In the genomic region with DNA sequence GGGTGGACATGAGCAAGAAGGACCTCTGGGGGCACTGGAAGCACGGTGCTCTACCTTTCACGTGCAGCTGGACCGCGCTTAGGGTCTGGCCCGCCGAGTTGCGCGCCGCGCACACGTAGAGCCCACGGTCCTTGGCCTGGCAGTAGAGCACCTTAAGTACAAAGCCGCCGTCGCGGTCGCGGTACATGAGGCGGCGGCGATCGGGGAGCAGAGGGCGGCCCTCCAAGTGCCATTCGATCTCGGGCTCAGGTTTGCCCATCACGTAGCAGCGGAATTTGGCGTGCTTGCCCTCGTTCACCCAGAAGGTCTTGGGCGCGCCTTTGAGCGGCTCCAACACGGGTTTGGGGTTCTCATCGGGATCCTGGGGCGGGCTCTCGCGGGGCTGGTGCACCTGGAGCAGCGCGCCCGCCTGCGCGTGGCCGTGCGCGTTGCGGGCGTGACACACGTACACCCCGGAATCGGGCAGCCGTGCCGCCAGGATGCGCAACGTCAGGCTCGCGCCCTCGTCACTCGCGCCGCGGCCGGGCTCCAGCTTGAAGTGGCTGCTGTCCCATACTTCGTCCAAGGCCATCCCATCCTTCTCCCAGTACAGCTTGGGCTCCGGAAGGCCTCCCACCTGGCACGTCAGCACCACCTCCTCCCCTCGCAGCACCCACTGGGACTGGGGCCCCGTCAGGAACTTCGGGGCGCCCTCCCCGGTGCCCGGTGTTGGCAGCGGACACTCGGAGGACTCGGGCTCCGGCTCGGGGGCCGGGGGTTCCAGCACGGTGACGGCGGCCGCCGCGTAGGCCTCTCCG, we compare ENCODE assay signal across 8 mouse cellular contexts. TPM values are rescaled to one million over a fixed set of nuclear protein-coding genes. Genes with fewer than 3 reads are reported as not detected.
DNase-seq lines count a peak whose midpoint lies in the region; ATAC-seq and TF ChIP-seq lines count a peak whose summit lies in the region.

No protein-coding gene starts in this region.

- no peaks in the 10 kb centered on the region for H3K9me3 ChIP-seq in heart, embryonic 11.5 days (replicated peaks; ENCODE audit: control insufficient read depth, low read length)
- no peaks in the 10 kb centered on the region for H3K9me3 ChIP-seq in liver, embryonic 14.5 days (ENCODE audit: control insufficient read depth, low read length)

- under 1% methylated on average over 83 of the region's 84 CpGs for WGBS in heart, embryonic 11.5 days (ENCODE audit: insufficient replicate concordance)
- WGBS in liver, embryonic 14.5 days (ENCODE audit: insufficient replicate concordance), result 1% methylated on average over 84 of the region's 84 CpGs
- WGBS in olfactory bulb, adult 2 months, result under 1% methylated on average over 84 of the region's 84 CpGs

- H3K4me2 ChIP-seq in heart, embryonic 11.5 days, result peak overlapping the region; percentile 65
- peak overlapping the region; percentile 31 for H3K4me2 ChIP-seq in liver, embryonic 14.5 days (ENCODE audit: low read depth)

- H3K9ac ChIP-seq in heart, embryonic 11.5 days (ENCODE audit: low read depth, low read length), result peak overlapping the region; percentile 97
- no peak overlapping the region; the same call in 1 of the 2 replicates for H3K9ac ChIP-seq in liver, embryonic 14.5 days (replicated peaks)

- peak overlapping the region; percentile 51 for H3K4me3 ChIP-seq in embryonic fibroblast, embryonic 13.5 days (ENCODE audit: insufficient read depth, low read length)
- H3K4me3 ChIP-seq in heart, embryonic 11.5 days (ENCODE audit: low read depth, low read length), result peak overlapping the region; percentile 78
- peak overlapping the region; percentile 46 to 54 for H3K4me3 ChIP-seq in liver, embryonic 14.5 days (ENCODE audit: insufficient read depth in 1 of 2, low read depth in 2 of 2, low read length in 2 of 2)
- peak overlapping the region; percentile 83 for H3K4me3 ChIP-seq in olfactory bulb, adult 2 months (ENCODE audit: insufficient read depth, low read depth, low read length)

- TF ChIP-seq CTCF in embryonic fibroblast, embryonic 13.5 days (IDR thresholded peaks at IDR 0.05; ENCODE audit: borderline replicate concordance, insufficient read depth, low read length), result no peak
- no peak for TF ChIP-seq CTCF in liver, embryonic 14.5 days (IDR thresholded peaks at IDR 0.05; ENCODE audit: low read depth)
- TF ChIP-seq CTCF in olfactory bulb, adult 2 months (IDR thresholded peaks at IDR 0.05; ENCODE audit: insufficient read depth, low read depth, low read length), result no peak

- H3K27me3 ChIP-seq in heart, embryonic 11.5 days (ENCODE audit: control insufficient read depth, insufficient read depth, low read length), result no peaks in the 10 kb centered on the region
- peaks cover 29% of the 10 kb centered on the region for H3K27me3 ChIP-seq in liver, embryonic 14.5 days (ENCODE audit: control insufficient read depth, insufficient read depth, low read length)

- peak; percentile 12; the same call in 1 of the 2 replicates for ATAC-seq in heart, embryonic 11.5 days (replicated peaks; ENCODE audit: insufficient number of reproducible peaks, low FRiP score, low TSS enrichment)
- 0 out of 2 replicates have a peak, but pooled peaks have one; percentile 17 for ATAC-seq in liver, embryonic 14.5 days (ENCODE audit: insufficient read depth)

- peak; percentile 73 for TF ChIP-seq POLR2A in embryonic fibroblast, embryonic 13.5 days (IDR thresholded peaks at IDR 0.05; ENCODE audit: low read depth, low read length)
- TF ChIP-seq POLR2A in olfactory bulb, adult 2 months (IDR thresholded peaks at IDR 0.05; ENCODE audit: insufficient read depth, low read depth, low read length), result peak; percentile 55

- H3K36me3 ChIP-seq in heart, embryonic 11.5 days (ENCODE audit: control insufficient read depth, insufficient read depth, low read length), result peaks cover 24% of the 10 kb centered on the region
- H3K36me3 ChIP-seq in liver, embryonic 14.5 days (replicated peaks; ENCODE audit: control insufficient read depth, insufficient read depth, low read depth), result no peaks in the 10 kb centered on the region

- no peaks in the 10 kb centered on the region for H3K4me1 ChIP-seq in embryonic fibroblast, embryonic 13.5 days (ENCODE audit: control insufficient read depth, insufficient read depth, low read length)
- H3K4me1 ChIP-seq in heart, embryonic 11.5 days (ENCODE audit: control insufficient read depth, insufficient read depth, low read length), result peaks cover 45% of the 10 kb centered on the region
- peaks cover 0 to 2% of the 10 kb centered on the region in 2 experiments; a peak in 1 of 4 replicates for H3K4me1 ChIP-seq in liver, embryonic 14.5 days (replicated peaks; ENCODE audit: control insufficient read depth in 2 of 2, insufficient read depth in 2 of 2, low read length in 1 of 2)
- peaks cover 27% of the 10 kb centered on the region for H3K4me1 ChIP-seq in olfactory bulb, adult 2 months (ENCODE audit: control insufficient read depth, insufficient read depth, low read length)

- DNase-seq in B cell, adult 2 months, result peak; percentile 18 to 27
- DNase-seq in adrenal gland, postnatal 36 days, result peak; percentile 85 to 88
- DNase-seq in kidney, postnatal 14 days, result peak; percentile 68
- DNase-seq in liver, embryonic 14.5 days (ENCODE audit: low read depth in 3 of 3, low spot score in 3 of 3), result no peak
- peak; percentile 80 for DNase-seq in thymus, postnatal 4 days

- no peak for TF ChIP-seq EP300 in liver, embryonic 14.5 days (IDR thresholded peaks at IDR 0.05; ENCODE audit: low read depth)

- peak overlapping the region; percentile 47 for H3K27ac ChIP-seq in embryonic fibroblast, embryonic 13.5 days (ENCODE audit: insufficient read depth, low read length)
- H3K27ac ChIP-seq in heart, embryonic 11.5 days (ENCODE audit: low read depth, low read length), result peak overlapping the region; percentile 100
- no peak overlapping the region for H3K27ac ChIP-seq in liver, embryonic 14.5 days
- peak overlapping the region; percentile 70 for H3K27ac ChIP-seq in olfactory bulb, adult 2 months (ENCODE audit: insufficient read depth, low read depth, low read length)

RNA-seq across cellular contexts. Expression of gene Obsl1, which starts 0.9 kb away (rescaled TPM):
- total RNA-seq in adrenal gland, postnatal 36 days (2021), result 10 to 100 TPM; 59.8 to 67.4 TPM
- 34.9 and 40.0 TPM in 2 replicates for polyA plus RNA-seq in embryonic fibroblast, embryonic 13.5 days (2011; ENCODE audit: insufficient read length, low read depth, missing spikeins)
- 98.8 and 102 TPM in 2 replicates for polyA plus RNA-seq in heart, embryonic 11.5 days (2014; fragmentation: Nextera tagmentation; extraction: Ambion mirVana)
- 7.7 and 9.7 TPM in 2 replicates for polyA plus RNA-seq in liver, embryonic 14.5 days (2012; rRNA removed)
- 5.3 and 6.8 TPM in 2 replicates for polyA plus RNA-seq in liver, embryonic 14.5 days (2014; fragmentation: Nextera tagmentation; extraction: Ambion mirVana)
- polyA plus RNA-seq in olfactory bulb, adult 2 months (2012; ENCODE audit: insufficient read depth, insufficient read length, low replicate concordance, missing spikeins), result not detected in 2 replicates

RNA-seq across cellular contexts. Expression of gene Inha, which starts 1.5 kb away (rescaled TPM):
- total RNA-seq in adrenal gland, postnatal 36 days (2021), result 10 to 100 TPM; 21.8 to 34.7 TPM
- polyA plus RNA-seq in embryonic fibroblast, embryonic 13.5 days (2011; ENCODE audit: insufficient read length, low read depth, missing spikeins), result 3.5 and 5.5 TPM in 2 replicates
- polyA plus RNA-seq in heart, embryonic 11.5 days (2014; fragmentation: Nextera tagmentation; extraction: Ambion mirVana), result 4.0 and 4.8 TPM in 2 replicates
- polyA plus RNA-seq in liver, embryonic 14.5 days (2012; rRNA removed), result 1.3 and 1.8 TPM in 2 replicates
- polyA plus RNA-seq in liver, embryonic 14.5 days (2014; fragmentation: Nextera tagmentation; extraction: Ambion mirVana), result 0.17 and 0.28 TPM in 2 replicates
- not detected in 2 replicates for polyA plus RNA-seq in olfactory bulb, adult 2 months (2012; ENCODE audit: insufficient read depth, insufficient read length, low replicate concordance, missing spikeins)

RNA-seq across cellular contexts. Expression of gene Stk11ip, which starts 16.0 kb away (rescaled TPM):
- total RNA-seq in adrenal gland, postnatal 36 days (2021), result 10 to 100 TPM; 16.6 to 20.6 TPM
- polyA plus RNA-seq in embryonic fibroblast, embryonic 13.5 days (2011; ENCODE audit: insufficient read length, low read depth, missing spikeins), result 8.7 and 13.4 TPM in 2 replicates
- polyA plus RNA-seq in heart, embryonic 11.5 days (2014; fragmentation: Nextera tagmentation; extraction: Ambion mirVana), result 9.1 and 11.6 TPM in 2 replicates
- 5.8 and 5.9 TPM in 2 replicates for polyA plus RNA-seq in liver, embryonic 14.5 days (2012; rRNA removed)
- 3.4 and 4.2 TPM in 2 replicates for polyA plus RNA-seq in liver, embryonic 14.5 days (2014; fragmentation: Nextera tagmentation; extraction: Ambion mirVana)
- not detected in 2 replicates for polyA plus RNA-seq in olfactory bulb, adult 2 months (2012; ENCODE audit: insufficient read depth, insufficient read length, low replicate concordance, missing spikeins)

RNA-seq across cellular contexts. Expression of gene Tmem198, which starts 26.0 kb away (rescaled TPM):
- 1 to 10 TPM; 2.6 to 4.1 TPM for total RNA-seq in adrenal gland, postnatal 36 days (2021)
- polyA plus RNA-seq in embryonic fibroblast, embryonic 13.5 days (2011; ENCODE audit: insufficient read length, low read depth, missing spikeins), result 0.70 and 1.2 TPM in 2 replicates
- 0.14 and 0.54 TPM in 2 replicates for polyA plus RNA-seq in heart, embryonic 11.5 days (2014; fragmentation: Nextera tagmentation; extraction: Ambion mirVana)
- 0.13 and 0.18 TPM in 2 replicates for polyA plus RNA-seq in liver, embryonic 14.5 days (2012; rRNA removed)
- 0.09 TPM in 1 of 2 replicates, not detected in the other for polyA plus RNA-seq in liver, embryonic 14.5 days (2014; fragmentation: Nextera tagmentation; extraction: Ambion mirVana)
- not detected in 2 replicates for polyA plus RNA-seq in olfactory bulb, adult 2 months (2012; ENCODE audit: insufficient read depth, insufficient read length, low replicate concordance, missing spikeins)

RNA-seq across cellular contexts. Expression of gene Chpf, which starts 26.2 kb away (rescaled TPM):
- 10 to 100 TPM; 55.3 to 63.1 TPM for total RNA-seq in adrenal gland, postnatal 36 days (2021)
- polyA plus RNA-seq in embryonic fibroblast, embryonic 13.5 days (2011; ENCODE audit: insufficient read length, low read depth, missing spikeins), result 68.1 and 82.3 TPM in 2 replicates
- polyA plus RNA-seq in heart, embryonic 11.5 days (2014; fragmentation: Nextera tagmentation; extraction: Ambion mirVana), result 21.4 and 24.6 TPM in 2 replicates
- 5.0 and 5.2 TPM in 2 replicates for polyA plus RNA-seq in liver, embryonic 14.5 days (2012; rRNA removed)
- 2.8 and 3.6 TPM in 2 replicates for polyA plus RNA-seq in liver, embryonic 14.5 days (2014; fragmentation: Nextera tagmentation; extraction: Ambion mirVana)
- polyA plus RNA-seq in olfactory bulb, adult 2 months (2012; ENCODE audit: insufficient read depth, insufficient read length, low replicate concordance, missing spikeins), result not detected in 2 replicates

Comparison
In these comparisons a context has a peak if more than half of its experiments do, and no peak if none do; other contexts are left out.
1. DNase-seq: peak in B cell, adult 2 months (2 of 2), adrenal gland, postnatal 36 days (2 of 2), kidney, postnatal 14 days (single experiment) and thymus, postnatal 4 days (single experiment); none in liver, embryonic 14.5 days (0 of 3).
2. RNA of gene Stk11ip, which starts 16.0 kb away (polyA plus RNA-seq): not detected in olfactory bulb, adult 2 months; 8.7 to 13.4 TPM in embryonic fibroblast, embryonic 13.5 days, 9.1 to 11.6 TPM in heart, embryonic 11.5 days and 3.4 to 5.9 TPM in liver, embryonic 14.5 days; every median in the first group is over 10 times any median in the second.
3. Peak in every context shown above with its lines, with median percentiles within 50 percentile points of each other: H3K4me3 ChIP-seq.